ENCODE assay signal across 24 mouse cellular contexts in the genomic region with DNA sequence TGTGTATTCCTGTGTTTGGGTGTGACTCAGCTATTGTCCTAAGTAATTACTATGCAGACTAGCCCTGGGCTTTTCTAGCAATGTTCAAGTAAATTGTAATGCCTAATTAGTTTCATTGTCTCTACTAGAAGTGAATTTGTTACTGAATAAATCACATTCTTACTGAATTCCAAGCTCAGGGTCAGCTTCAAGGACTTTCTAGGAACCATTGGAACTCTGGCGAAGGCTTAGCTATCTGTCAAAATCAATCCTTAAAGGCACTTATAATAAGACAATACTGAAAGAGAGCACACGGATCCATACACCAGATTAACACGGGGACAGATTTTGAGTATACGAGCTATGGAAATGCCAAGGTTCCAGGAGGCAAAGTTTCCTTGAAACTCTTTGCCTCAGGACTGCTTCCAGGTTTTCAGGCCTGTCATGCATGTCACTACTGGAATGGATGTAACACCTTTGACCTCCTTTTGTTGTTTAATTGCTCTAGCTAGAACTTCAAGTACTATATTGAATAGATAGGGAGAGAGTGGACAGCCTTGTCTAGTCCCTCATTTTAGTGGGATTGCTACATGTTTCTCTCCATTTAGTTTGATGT. TPM values are rescaled to one million over a fixed set of nuclear protein-coding genes. Genes with fewer than 3 reads are reported as not detected.
"Had no signal": no experiment of that assay in that cellular context is flagged by ENCODE, and none has a peak within 500 bp of the region (broad histone marks: within the 10 kb centered on the region; RNA-seq: fewer than 3 reads in every experiment).

No protein-coding gene starts in this region.

RNA-seq across cellular contexts. Expression of a gene that starts 30.6 kb away (rescaled TPM):
- polyA plus RNA-seq: heart, embryonic 10.5 days; heart, embryonic 11.5 days; heart, embryonic 12.5 days; heart, embryonic 13.5 days; heart, embryonic 14.5 days; heart, embryonic 15.5 days; heart, embryonic 16.5 days; heart, postnatal 0 days; hindbrain, embryonic 10.5 days; hindbrain, embryonic 11.5 days; hindbrain, embryonic 12.5 days; hindbrain, embryonic 13.5 days; hindbrain, embryonic 14.5 days; hindbrain, embryonic 15.5 days; hindbrain, embryonic 16.5 days; hindbrain, postnatal 0 days; inflammation-experienced regulatory T-cells, adult 6 months; intestine, embryonic 14.5 days; intestine, embryonic 15.5 days; intestine, postnatal 0 days; kidney, embryonic 14.5 days; kidney, embryonic 15.5 days; kidney, embryonic 16.5 days; kidney, postnatal 0 days had no signal
